Mouse (Mus musculus): ENCODE measurements around the gene Qrfp.
A peak's percentile ranks its signal among the peaks of the same experiment; 100 is the strongest.

DNA sequence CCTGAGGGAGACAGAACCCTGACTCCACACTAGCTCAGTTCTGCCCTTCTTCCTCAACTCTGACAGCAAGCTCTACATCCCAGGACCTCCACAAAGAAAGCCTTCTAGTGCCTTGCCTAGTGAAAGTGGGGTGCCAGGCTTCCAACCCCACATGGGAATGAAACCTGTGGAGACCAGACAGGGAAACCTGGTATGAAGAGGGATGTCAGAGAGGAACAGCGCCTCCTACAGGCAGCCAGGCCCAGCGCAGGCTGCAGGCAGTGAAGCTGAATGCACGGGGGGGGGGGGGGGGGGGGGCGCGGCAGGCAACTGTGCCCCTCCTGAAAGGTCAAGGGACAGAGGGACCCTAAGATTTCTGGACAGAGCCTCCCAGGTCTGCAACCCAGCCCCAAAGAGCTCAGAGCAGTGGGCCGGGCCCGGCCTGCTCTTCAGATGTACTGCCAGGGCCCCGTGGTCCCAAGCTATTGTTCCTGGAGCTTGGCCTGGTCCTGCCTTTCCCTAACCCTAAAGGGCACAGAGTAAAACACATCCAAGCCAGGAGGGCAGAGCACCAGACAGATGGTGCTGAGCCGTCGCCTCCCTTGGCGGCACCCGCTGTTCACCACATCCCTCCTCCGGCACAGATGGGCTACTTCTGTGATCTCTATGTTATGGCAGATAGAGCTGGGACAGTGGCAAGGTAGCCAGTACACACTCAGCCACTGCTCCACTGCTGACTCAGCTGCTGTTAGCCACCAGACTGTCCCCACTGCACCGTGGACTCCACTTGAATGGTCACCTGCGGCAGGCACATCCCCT lies 13.8 kb upstream of the Qrfp start:
- TF ChIP-seq CTCF (IDR thresholded peaks at IDR 0.05; ENCODE audit: low read depth, low read length) (peak; percentile 50), POLR2A (IDR thresholded peaks at IDR 0.05; ENCODE audit: borderline replicate concordance, low read depth, low read length) (no peak)

All from bone marrow macrophage, adult 2 months (primary cell).